Mouse (Mus musculus) liver, embryonic 14.5 days (tissue): ENCODE results near the gene Abtb2.

Experiments used
- CTCF ChIP-seq: IDR thresholded peaks from 2 replicates; pipeline ENCODE4 v1.5.1; 2016; ENCODE audit warnings: antibody characterized with exemption, low read depth, control low read depth
- EP300 ChIP-seq: IDR thresholded peaks from 2 replicates; pipeline ENCODE4 v1.6.1; 2016; ENCODE audit warnings: antibody characterized with exemption, low read depth

DNA sequence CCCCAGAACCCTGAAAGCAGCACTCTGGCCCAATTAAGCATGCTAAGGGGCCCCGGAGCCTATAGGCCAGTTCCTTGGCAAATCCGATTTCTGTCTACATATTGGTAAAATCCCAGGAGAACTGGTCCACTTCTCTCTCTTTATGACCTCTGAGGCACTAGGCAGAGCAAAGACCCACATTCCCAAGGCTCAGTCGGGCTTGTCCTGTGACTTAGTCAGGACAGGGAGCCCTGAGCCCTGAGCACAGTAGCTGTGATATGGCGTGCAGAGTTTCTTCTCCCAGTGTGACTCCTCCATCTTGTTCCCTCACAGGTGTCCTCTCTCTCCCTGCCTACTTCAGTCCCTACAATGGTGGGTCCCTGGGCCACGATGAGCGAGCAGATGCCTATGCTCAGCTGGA is 112.3 kb downstream of the Abtb2 start:
- no peak for TF ChIP-seq CTCF
- TF ChIP-seq EP300, result no peak
